Comparison of ENCODE assay signal across 11 mouse cellular contexts in genomic region chr9:115760496-115760895, GRCm38 (mm10).
DNase-seq lines count a peak whose midpoint lies in the region; ATAC-seq and TF ChIP-seq lines count a peak whose summit lies in the region.
"Had no signal": no experiment of that assay in that cellular context is flagged by ENCODE, and none has a peak within 500 bp of the region (broad histone marks: within the 10 kb centered on the region; RNA-seq: fewer than 3 reads in every experiment).

No protein-coding gene starts in this region.

- peaks cover 3% of the 10 kb centered on the region; the same call in 1 of the 2 replicates for H3K4me1 ChIP-seq in stomach, embryonic 15.5 days
- no peaks in the 10 kb centered on the region for H3K4me1 ChIP-seq in stomach, postnatal 0 days (replicated peaks; ENCODE audit: control insufficient read depth, insufficient read depth)
- H3K4me1 ChIP-seq in kidney, adult 2 months (ENCODE audit: control insufficient read depth, insufficient read depth, low read length), result no peaks in the 10 kb centered on the region
- peaks cover 0 to 4% of the 10 kb centered on the region in 2 experiments; a peak in 1 of 4 replicates for H3K4me1 ChIP-seq in liver, embryonic 14.5 days (replicated peaks; ENCODE audit: control insufficient read depth in 2 of 2, insufficient read depth in 2 of 2, low read length in 1 of 2)

- no peak overlapping the region for H3K4me2 ChIP-seq in stomach, embryonic 15.5 days
- no peak overlapping the region for H3K4me2 ChIP-seq in stomach, postnatal 0 days (replicated peaks; ENCODE audit: low read depth)
- H3K4me2 ChIP-seq in liver, embryonic 14.5 days (ENCODE audit: low read depth), result no peak overlapping the region
- H3K4me2 ChIP-seq: lung, embryonic 15.5 days had no signal

- H3K27me3 ChIP-seq in stomach, embryonic 15.5 days (replicated peaks), result no peaks in the 10 kb centered on the region
- H3K27me3 ChIP-seq in stomach, postnatal 0 days (ENCODE audit: control insufficient read depth, insufficient read depth, low read length), result no peaks in the 10 kb centered on the region
- H3K27me3 ChIP-seq in kidney, adult 2 months (replicated peaks; ENCODE audit: control insufficient read depth, insufficient read depth, low read length), result no peaks in the 10 kb centered on the region; the same call in 1 of the 2 replicates
- H3K27me3 ChIP-seq in liver, embryonic 14.5 days (ENCODE audit: control insufficient read depth, insufficient read depth, low read length), result no peaks in the 10 kb centered on the region
- H3K27me3 ChIP-seq: lung, embryonic 15.5 days had no signal

- no peak for DNase-seq in stomach, postnatal 0 days (ENCODE audit: low spot score)
- DNase-seq in kidney, adult 2 months, result peak; percentile 44
- no peak for DNase-seq in liver, embryonic 14.5 days (ENCODE audit: low read depth in 3 of 3, low spot score in 3 of 3)
- no peak for DNase-seq in c-Kit-positive CD71-positive TER-119-positive erythroid progenitor cells, embryonic 14.5 days (ENCODE audit: low spot score)
- no peak for DNase-seq in gastrocnemius, adult 2 months
- no peak for DNase-seq in right cerebral cortex, adult 2 months (ENCODE audit: low spot score in 2 of 2)
- no peak for DNase-seq in cerebellum, adult 9-11 months
- DNase-seq: cerebellum, postnatal 14 days; thymus, postnatal 36 days had no signal

- H3K9me3 ChIP-seq in stomach, embryonic 15.5 days, result no peaks in the 10 kb centered on the region
- H3K9me3 ChIP-seq in stomach, postnatal 0 days (ENCODE audit: control insufficient read depth, low read length), result no peaks in the 10 kb centered on the region
- H3K9me3 ChIP-seq in liver, embryonic 14.5 days (ENCODE audit: control insufficient read depth, low read length), result no peaks in the 10 kb centered on the region
- H3K9me3 ChIP-seq: lung, embryonic 15.5 days had no signal

- H3K9ac ChIP-seq in stomach, embryonic 15.5 days, result no peak overlapping the region
- H3K9ac ChIP-seq in stomach, postnatal 0 days (ENCODE audit: low read length), result no peak overlapping the region
- no peak overlapping the region for H3K9ac ChIP-seq in liver, embryonic 14.5 days (replicated peaks)
- H3K9ac ChIP-seq: lung, embryonic 15.5 days had no signal

- intact Hi-C loops in gastrocnemius, adult 2 months (cut with DNase I), result no loop called here

- no peak overlapping the region for H3K4me3 ChIP-seq in stomach, embryonic 15.5 days (replicated peaks)
- no peak overlapping the region for H3K4me3 ChIP-seq in stomach, postnatal 0 days (ENCODE audit: low read depth, low read length)
- no peak overlapping the region for H3K4me3 ChIP-seq in kidney, adult 2 months (ENCODE audit: insufficient read depth, low read depth, low read length)
- H3K4me3 ChIP-seq in liver, embryonic 14.5 days (ENCODE audit: insufficient read depth in 1 of 2, low read depth in 2 of 2, low read length in 2 of 2), result no peak overlapping the region
- H3K4me3 ChIP-seq in gastrocnemius, adult 2 months, result no peak overlapping the region
- H3K4me3 ChIP-seq: lung, embryonic 15.5 days had no signal

- no peak for TF ChIP-seq EP300 in stomach, postnatal 0 days (optimal IDR thresholded peaks at IDR 0.05)
- no peak for TF ChIP-seq EP300 in liver, embryonic 14.5 days (IDR thresholded peaks at IDR 0.05; ENCODE audit: low read depth)

- TF ChIP-seq CTCF in stomach, postnatal 0 days (IDR thresholded peaks at IDR 0.05; ENCODE audit: low read depth), result no peak
- TF ChIP-seq CTCF in kidney, adult 2 months (conservative IDR thresholded peaks at IDR 0.05; ENCODE audit: insufficient read depth, insufficient read length, low read depth, low read length), result no peak
- no peak for TF ChIP-seq CTCF in liver, embryonic 14.5 days (IDR thresholded peaks at IDR 0.05; ENCODE audit: low read depth)
- TF ChIP-seq CTCF in gastrocnemius, adult 2 months (IDR thresholded peaks at IDR 0.05), result no peak

- H3K27ac ChIP-seq in stomach, embryonic 15.5 days, result no peak overlapping the region
- no peak overlapping the region for H3K27ac ChIP-seq in stomach, postnatal 0 days (replicated peaks)
- H3K27ac ChIP-seq in kidney, adult 2 months (ENCODE audit: insufficient read depth, low read depth, low read length), result no peak overlapping the region
- H3K27ac ChIP-seq in liver, embryonic 14.5 days, result no peak overlapping the region
- H3K27ac ChIP-seq in gastrocnemius, adult 2 months, result no peak overlapping the region
- H3K27ac ChIP-seq: lung, embryonic 15.5 days had no signal

- 10% methylated on average over 2 of the region's 2 CpGs for WGBS in stomach, embryonic 15.5 days
- WGBS in stomach, postnatal 0 days, result 16% methylated on average over 2 of the region's 2 CpGs
- WGBS in kidney, adult 2 months, result 27% methylated on average over 2 of the region's 2 CpGs
- WGBS in liver, embryonic 14.5 days (ENCODE audit: insufficient replicate concordance), result 2% methylated on average over 2 of the region's 2 CpGs

- H3K36me3 ChIP-seq in stomach, embryonic 15.5 days, result no peaks in the 10 kb centered on the region
- H3K36me3 ChIP-seq in stomach, postnatal 0 days (ENCODE audit: control insufficient read depth, insufficient read depth, low read length), result no peaks in the 10 kb centered on the region
- no peaks in the 10 kb centered on the region for H3K36me3 ChIP-seq in kidney, adult 2 months (ENCODE audit: control insufficient read depth, insufficient read depth, low read length)
- no peaks in the 10 kb centered on the region for H3K36me3 ChIP-seq in liver, embryonic 14.5 days (replicated peaks; ENCODE audit: control insufficient read depth, insufficient read depth, low read depth)
- H3K36me3 ChIP-seq: lung, embryonic 15.5 days had no signal

- ATAC-seq in stomach, embryonic 15.5 days (ENCODE audit: insufficient read depth, low FRiP score, low read depth), result 0 out of 2 replicates have a peak, but pooled peaks have one; percentile 25
- no peak for ATAC-seq in stomach, postnatal 0 days (ENCODE audit: low FRiP score, low TSS enrichment)
- ATAC-seq in liver, embryonic 14.5 days (ENCODE audit: insufficient read depth), result peak; percentile 52; the same call in 1 of the 2 replicates

- TF ChIP-seq POLR2A in kidney, adult 2 months (IDR thresholded peaks at IDR 0.05; ENCODE audit: low read depth, low read length), result no peak
